Mouse (Mus musculus): ENCODE measurements at regions not wholly inside any gene's neighbourhood (a gene's known extent, or its start where the extent isn't known, plus 50 kb on each side); places are given as distances from the start of the nearest gene placed in this dataset.
A peak's percentile ranks its signal among the peaks of the same experiment; 100 is the strongest.
"Not testable (repeated sequence)": the region's sequence is repeated elsewhere in the genome, so short reads cannot be mapped to it uniquely, and the experiment has no call there.

- not testable (repeated sequence) for TF ChIP-seq POLR2A (IDR thresholded peaks at IDR 0.05; ENCODE audit: insufficient read depth, low read length)
- TF ChIP-seq CTCF (IDR thresholded peaks at IDR 0.05; ENCODE audit: low read depth, low read length), result peak; percentile 11
These were observed 174.6 kb upstream of the Olfr1324 start for GRCm38 (mm10) chrX:50602881-50603280.
